Mouse (Mus musculus): ENCODE data around the gene Ngp. TPM values are rescaled to one million over a fixed set of nuclear protein-coding genes. Genes with fewer than 3 reads are reported as not detected.

Gene Ngp
- polyA plus RNA-seq, 1 experiment from 2014 or later: 1.6 TPM

GRCm38 (mm10) chr9:110466179-110466578 lies 46.6 kb downstream of the Ngp start:
- Histone ChIP-seq H3K9me3 (replicated peaks; ENCODE audit: control insufficient read depth, low read length) (no peaks in the 10 kb centered on the region), H3K36me3 (ENCODE audit: control insufficient read depth, insufficient read depth, low read length) (peaks cover 3% of the 10 kb centered on the region; the same call in 1 of the 2 replicates), H3K9ac (ENCODE audit: low read depth, low read length) (no peak overlapping the region), H3K27ac (ENCODE audit: low read depth, low read length) (no peak overlapping the region), H3K4me1 (ENCODE audit: control insufficient read depth, insufficient read depth, low read length) (no peaks in the 10 kb centered on the region), H3K4me3 (ENCODE audit: low read depth, low read length) (no peak overlapping the region), H3K4me2 (no peak overlapping the region), H3K27me3 (ENCODE audit: control insufficient read depth, insufficient read depth, low read length) (no peaks in the 10 kb centered on the region)
- no peak for ATAC-seq (replicated peaks; ENCODE audit: insufficient number of reproducible peaks, low FRiP score, low TSS enrichment)
- WGBS (ENCODE audit: insufficient replicate concordance): 80% methylated on average over 3 of the region's 3 CpGs

Other genes with a start within 250 kb of the Ngp start
- gene Cspg5, start 176.0 kb upstream of the Ngp start, polyA plus RNA-seq (2014; fragmentation: Nextera tagmentation; extraction: Ambion mirVana): 0.66 and 1.3 TPM in 2 replicates
- 17.4 and 18.7 TPM in 2 replicates for gene Elp6, start 114.6 kb upstream of the Ngp start, polyA plus RNA-seq (2014; fragmentation: Nextera tagmentation; extraction: Ambion mirVana)
- gene Scap, start 86.5 kb upstream of the Ngp start, polyA plus RNA-seq (2014; fragmentation: Nextera tagmentation; extraction: Ambion mirVana): 14.4 and 16.0 TPM in 2 replicates
- 11.7 and 14.1 TPM in 2 replicates for gene Ptpn23, start 11.5 kb upstream of the Ngp start, polyA plus RNA-seq (2014; fragmentation: Nextera tagmentation; extraction: Ambion mirVana)
- gene Klhl18, start 56.9 kb downstream of the Ngp start, polyA plus RNA-seq (2014; fragmentation: Nextera tagmentation; extraction: Ambion mirVana): 7.9 and 10.2 TPM in 2 replicates
- gene Kif9, start 57.2 kb downstream of the Ngp start, polyA plus RNA-seq (2014; fragmentation: Nextera tagmentation; extraction: Ambion mirVana): 0.27 and 0.65 TPM in 2 replicates
- gene Setd2, start 112.8 kb downstream of the Ngp start, polyA plus RNA-seq (2014; fragmentation: Nextera tagmentation; extraction: Ambion mirVana): 33.0 and 39.0 TPM in 2 replicates
- 12.6 and 19.1 TPM in 2 replicates for gene Nradd, start 204.7 kb downstream of the Ngp start, polyA plus RNA-seq (2014; fragmentation: Nextera tagmentation; extraction: Ambion mirVana)
- gene Nbeal2, start 234.4 kb downstream of the Ngp start, polyA plus RNA-seq (2014; fragmentation: Nextera tagmentation; extraction: Ambion mirVana): 1.4 and 1.6 TPM in 2 replicates
- gene Ccdc12, start 236.8 kb downstream of the Ngp start, polyA plus RNA-seq (2014; fragmentation: Nextera tagmentation; extraction: Ambion mirVana): 135 and 149 TPM in 2 replicates